Mouse (Mus musculus) ES-Bruce4 (cell line): ENCODE measurements at regions not wholly inside any gene's neighbourhood (a gene's known extent, or its start where the extent isn't known, plus 50 kb on each side); places are given as distances from the start of the nearest gene placed in this dataset.

ENCODE experiments used
- H3K27ac ChIP-seq: 2 replicates; pipeline ENCODE4 v1.5.1; 2012; ENCODE audit warnings: low read length, inconsistent platforms; ENCODE audit not compliant: insufficient read depth
- H3K27me3 ChIP-seq: 2 replicates; pipeline ENCODE4 v1.6.1; 2012; ENCODE audit warnings: mild to moderate bottlenecking, low read length, inconsistent platforms; ENCODE audit not compliant: control insufficient read depth, poor library complexity, insufficient read depth, severe bottlenecking
- H3K36me3 ChIP-seq: 2 replicates; pipeline ENCODE4 v1.6.1; 2012; ENCODE audit warnings: inconsistent platforms, mild to moderate bottlenecking, low read length, moderate library complexity; ENCODE audit not compliant: control insufficient read depth, poor library complexity, insufficient read depth, severe bottlenecking
- H3K4me1 ChIP-seq: one replicate; pipeline ENCODE4 v1.8.1; 2011; ENCODE audit warnings: low read length; ENCODE audit not compliant: control insufficient read depth, insufficient read depth
- H3K4me3 ChIP-seq: 2 replicates; pipeline ENCODE4 v1.5.1; 2011; ENCODE audit warnings: low read depth, mild to moderate bottlenecking, low read length
- H3K9ac ChIP-seq: 2 replicates; pipeline ENCODE4 v1.6.1; 2012; ENCODE audit warnings: low read depth, mild to moderate bottlenecking, inconsistent platforms; ENCODE audit not compliant: poor library complexity, severe bottlenecking
- H3K9me3 ChIP-seq: replicated peaks from 2 replicates; pipeline ENCODE4 v1.6.1; 2012; ENCODE audit warnings: mild to moderate bottlenecking, low read length, inconsistent platforms; ENCODE audit not compliant: control insufficient read depth, poor library complexity, insufficient read depth, severe bottlenecking
- CTCF ChIP-seq: IDR thresholded peaks from one replicate; pipeline ENCODE4 v1.8.1; 2011; ENCODE audit warnings: low read depth, low read length
- EP300 ChIP-seq: IDR thresholded peaks from 2 replicates; pipeline ENCODE4 v1.6.1; 2011; ENCODE audit warnings: low read depth, low read length; ENCODE audit not compliant: insufficient read depth
- POLR2A ChIP-seq: IDR thresholded peaks from one replicate; pipeline ENCODE4 v1.8.1; 2011; ENCODE audit warnings: low read length; ENCODE audit not compliant: insufficient read depth

GRCm38 (mm10) chr17:48602554-48602953, 147.9 kb downstream of the Unc5cl start:
- TF ChIP-seq EP300, result no peak
- TF ChIP-seq POLR2A, result no peak
- TF ChIP-seq CTCF, result peak; percentile 75
- no peak overlapping the region for H3K4me3 ChIP-seq
- no peaks in the 10 kb centered on the region for H3K36me3 ChIP-seq

GRCm38 (mm10) chr17:48606767-48607166, 152.1 kb downstream of the Unc5cl start:
- Histone ChIP-seq H3K9ac (no peak overlapping the region), H3K4me3 (no peak overlapping the region), H3K4me1 (no peaks in the 10 kb centered on the region), H3K36me3 (no peaks in the 10 kb centered on the region), H3K9me3 (no peaks in the 10 kb centered on the region), H3K27me3 (no peaks in the 10 kb centered on the region), H3K27ac (no peak overlapping the region)
- TF ChIP-seq CTCF (no peak), POLR2A (no peak), EP300 (no peak)

More at GRCm38 (mm10) chr17:48602554-48602953, 147.9 kb downstream of the Unc5cl start:
- H3K4me1 ChIP-seq, result no peaks in the 10 kb centered on the region
- no peaks in the 10 kb centered on the region for H3K9me3 ChIP-seq
- H3K27ac ChIP-seq, result no peak overlapping the region
- H3K9ac ChIP-seq, result no peak overlapping the region
- H3K27me3 ChIP-seq, result no peaks in the 10 kb centered on the region

GRCm38 (mm10) chr17:48608315-48608714, 153.6 kb downstream of the Unc5cl start:
- no peaks in the 10 kb centered on the region for H3K27me3 ChIP-seq
- H3K9me3 ChIP-seq, result no peaks in the 10 kb centered on the region
- no peaks in the 10 kb centered on the region for H3K4me1 ChIP-seq
- H3K36me3 ChIP-seq, result no peaks in the 10 kb centered on the region
- H3K4me3 ChIP-seq, result no peak overlapping the region
- H3K9ac ChIP-seq, result no peak overlapping the region
- H3K27ac ChIP-seq, result no peak overlapping the region
- no peak for TF ChIP-seq EP300
- no peak for TF ChIP-seq POLR2A
- no peak for TF ChIP-seq CTCF

- TF ChIP-seq POLR2A, result no peak
- TF ChIP-seq EP300, result no peak
- TF ChIP-seq CTCF, result no peak
- no peak overlapping the region for H3K9ac ChIP-seq
- H3K4me3 ChIP-seq, result no peak overlapping the region
- H3K27me3 ChIP-seq, result no peaks in the 10 kb centered on the region
- H3K9me3 ChIP-seq, result no peaks in the 10 kb centered on the region
- no peaks in the 10 kb centered on the region for H3K36me3 ChIP-seq
- H3K4me1 ChIP-seq, result no peaks in the 10 kb centered on the region
- no peak overlapping the region for H3K27ac ChIP-seq
Observed at GRCm38 (mm10) chr17:48610107-48610506, 155.4 kb downstream of the Unc5cl start.

GRCm38 (mm10) chr17:48610806-48611205, 156.1 kb downstream of the Unc5cl start:
- Histone ChIP-seq H3K4me1 (peaks cover 3% of the 10 kb centered on the region), H3K9me3 (no peaks in the 10 kb centered on the region)

GRCm38 (mm10) chr17:48613491-48613890, 158.8 kb downstream of the Unc5cl start:
- TF ChIP-seq EP300, result no peak
- peak; percentile 64 for TF ChIP-seq CTCF
- TF ChIP-seq POLR2A, result no peak
- peaks cover 3% of the 10 kb centered on the region for H3K4me1 ChIP-seq
- no peak overlapping the region for H3K4me3 ChIP-seq

More at GRCm38 (mm10) chr17:48610806-48611205, 156.1 kb downstream of the Unc5cl start:
- Histone ChIP-seq H3K27me3 (no peaks in the 10 kb centered on the region), H3K4me3 (no peak overlapping the region), H3K27ac (no peak overlapping the region), H3K9ac (no peak overlapping the region), H3K36me3 (no peaks in the 10 kb centered on the region)
- TF ChIP-seq POLR2A (no peak), EP300 (no peak), CTCF (no peak)

More at GRCm38 (mm10) chr17:48613491-48613890, 158.8 kb downstream of the Unc5cl start:
- Histone ChIP-seq H3K27me3 (no peaks in the 10 kb centered on the region), H3K9me3 (no peaks in the 10 kb centered on the region), H3K9ac (no peak overlapping the region), H3K27ac (no peak overlapping the region), H3K36me3 (no peaks in the 10 kb centered on the region)
